Mouse (Mus musculus): ENCODE results near the gene Gpr65. TPM values are rescaled to one million over a fixed set of nuclear protein-coding genes. Genes with fewer than 3 reads are reported as not detected.

The Gpr65 gene
- total and polyA plus RNA-seq, 3 experiments, result not detected

GRCm38 (mm10) chr12:98315924-98316323 is 47.5 kb downstream of the Gpr65 start:
- DNase-seq (ENCODE audit: low read depth, low spot score), result no peak
- H3K9me3 ChIP-seq (replicated peaks; ENCODE audit: insufficient read depth, low read length), result no peaks in the 10 kb centered on the region
- H3K9ac ChIP-seq (ENCODE audit: control insufficient read depth, low read depth, low read length, poor library complexity, severe bottlenecking), result no peak overlapping the region
- no peak overlapping the region for H3K4me3 ChIP-seq (ENCODE audit: control insufficient read depth in 1 of 2, insufficient read depth in 1 of 2, low read depth in 2 of 2, low read length in 2 of 2)
- no peaks in the 10 kb centered on the region for H3K27me3 ChIP-seq (ENCODE audit: control insufficient read depth in 1 of 2, insufficient read depth in 2 of 2, low read length in 2 of 2)
- TF ChIP-seq RCOR1 (IDR thresholded peaks at IDR 0.05; ENCODE audit: low read depth, low read length), result no peak
- TF ChIP-seq TBP (IDR thresholded peaks at IDR 0.05; ENCODE audit: low read depth, low read length), result no peak
- TF ChIP-seq SMC3 (IDR thresholded peaks at IDR 0.05; ENCODE audit: low read depth, low read length), result no peak
- no peak for TF ChIP-seq POLR2AphosphoS2 (IDR thresholded peaks at IDR 0.05; ENCODE audit: low read length)
- TF ChIP-seq MYB (IDR thresholded peaks at IDR 0.05; ENCODE audit: low read depth, low read length), result no peak
- no peak for TF ChIP-seq GABPA (IDR thresholded peaks at IDR 0.05; ENCODE audit: low read depth, low read length)
- TF ChIP-seq EP300 (IDR thresholded peaks at IDR 0.05; ENCODE audit: low read depth in 1 of 2, low read length in 2 of 2), result no peak
- TF ChIP-seq TAL1 (IDR thresholded peaks at IDR 0.05; ENCODE audit: low read length), result no peak
- no peak overlapping the region for H3K27ac ChIP-seq (ENCODE audit: control insufficient read depth, low read depth, low read length)
- no peaks in the 10 kb centered on the region for H3K4me1 ChIP-seq (ENCODE audit: control insufficient read depth in 1 of 2, insufficient read depth in 2 of 2, low read length in 2 of 2)
- no peaks in the 10 kb centered on the region for H3K36me3 ChIP-seq (ENCODE audit: control insufficient read depth in 1 of 2, insufficient read depth in 2 of 2, low read length in 2 of 2)
- no peaks in the 10 kb centered on the region for H3K79me2 ChIP-seq (ENCODE audit: control insufficient read depth, insufficient read depth, low read length, poor library complexity)

- Histone ChIP-seq H3K36me3 (ENCODE audit: control insufficient read depth in 1 of 2, insufficient read depth in 2 of 2, low read length in 2 of 2) (no peaks in the 10 kb centered on the region), H3K4me3 (ENCODE audit: control insufficient read depth in 1 of 2, insufficient read depth in 1 of 2, low read depth in 2 of 2, low read length in 2 of 2) (no peak overlapping the region), H3K27ac (ENCODE audit: control insufficient read depth, low read depth, low read length) (no peak overlapping the region), H3K27me3 (ENCODE audit: control insufficient read depth in 1 of 2, insufficient read depth in 2 of 2, low read length in 2 of 2) (no peaks in the 10 kb centered on the region), H3K9me3 (replicated peaks; ENCODE audit: insufficient read depth, low read length) (no peaks in the 10 kb centered on the region), H3K9ac (ENCODE audit: control insufficient read depth, low read depth, low read length, poor library complexity, severe bottlenecking) (no peak overlapping the region), H3K4me1 (ENCODE audit: control insufficient read depth in 1 of 2, insufficient read depth in 2 of 2, low read length in 2 of 2) (no peaks in the 10 kb centered on the region), H3K79me2 (ENCODE audit: control insufficient read depth, insufficient read depth, low read length, poor library complexity) (no peaks in the 10 kb centered on the region)
- no peak for DNase-seq (ENCODE audit: low read depth, low spot score)
- TF ChIP-seq USF1 (IDR thresholded peaks at IDR 0.05; ENCODE audit: low read depth, low read length), result no peak
- TF ChIP-seq CHD1 (IDR thresholded peaks at IDR 0.05; ENCODE audit: low read depth, low read length), result no peak
- no peak for TF ChIP-seq RCOR1 (IDR thresholded peaks at IDR 0.05; ENCODE audit: low read depth, low read length)
- TF ChIP-seq ZKSCAN1 (IDR thresholded peaks at IDR 0.05; ENCODE audit: low read depth, low read length), result no peak
- no peak for TF ChIP-seq BHLHE40 (IDR thresholded peaks at IDR 0.05; ENCODE audit: borderline replicate concordance, low read depth, low read length)
- TF ChIP-seq SIN3A (IDR thresholded peaks at IDR 0.05; ENCODE audit: low read length), result no peak
- TF ChIP-seq MYB (IDR thresholded peaks at IDR 0.05; ENCODE audit: low read depth, low read length), result no peak
- TF ChIP-seq MAFK (IDR thresholded peaks at IDR 0.05; ENCODE audit: borderline replicate concordance, low read depth, low read length), result no peak
- no peak for TF ChIP-seq UBTF (IDR thresholded peaks at IDR 0.05; ENCODE audit: borderline replicate concordance, insufficient read depth, low read depth, low read length)
- no peak for TF ChIP-seq CTCF (IDR thresholded peaks at IDR 0.05 in 2 of 3, conservative IDR thresholded peaks at IDR 0.05 in 1 of 3; ENCODE audit: control insufficient read depth in 1 of 3, insufficient read depth in 1 of 3, low read depth in 2 of 3, low read length in 3 of 3, poor library complexity in 1 of 3, severe bottlenecking in 1 of 3)
- TF ChIP-seq USF2 (IDR thresholded peaks at IDR 0.05; ENCODE audit: borderline replicate concordance in 1 of 2, insufficient read depth in 1 of 2, low read depth in 1 of 2, low read length in 2 of 2), result no peak
- no peak for TF ChIP-seq E2F4 (IDR thresholded peaks at IDR 0.05; ENCODE audit: borderline replicate concordance, low read depth, low read length)
- TF ChIP-seq RAD21 (IDR thresholded peaks at IDR 0.05; ENCODE audit: low read depth, low read length), result no peak
- TF ChIP-seq TBP (IDR thresholded peaks at IDR 0.05; ENCODE audit: low read depth, low read length), result no peak
- no peak for TF ChIP-seq NRF1 (IDR thresholded peaks at IDR 0.05; ENCODE audit: insufficient read depth, low read depth, low read length, poor library complexity, severe bottlenecking)
- no peak for TF ChIP-seq CHD2 (IDR thresholded peaks at IDR 0.05; ENCODE audit: low read length)
- TF ChIP-seq ETS1 (IDR thresholded peaks at IDR 0.05; ENCODE audit: low read depth, low read length), result no peak
- no peak for TF ChIP-seq MEF2A (IDR thresholded peaks at IDR 0.05; ENCODE audit: extremely low read depth, insufficient replicate concordance, low read depth, low read length, poor library complexity, severe bottlenecking)
- TF ChIP-seq NELFE (IDR thresholded peaks at IDR 0.05; ENCODE audit: low read depth, low read length), result no peak
- no peak for TF ChIP-seq SMC3 (IDR thresholded peaks at IDR 0.05; ENCODE audit: low read depth, low read length)
Measured at GRCm38 (mm10) chr12:98317718-98318340, 49.4 kb downstream of the Gpr65 start.
